Mouse (Mus musculus): ENCODE measurements around the gene Zdhhc6.

Zdhhc6 gene

DNA sequence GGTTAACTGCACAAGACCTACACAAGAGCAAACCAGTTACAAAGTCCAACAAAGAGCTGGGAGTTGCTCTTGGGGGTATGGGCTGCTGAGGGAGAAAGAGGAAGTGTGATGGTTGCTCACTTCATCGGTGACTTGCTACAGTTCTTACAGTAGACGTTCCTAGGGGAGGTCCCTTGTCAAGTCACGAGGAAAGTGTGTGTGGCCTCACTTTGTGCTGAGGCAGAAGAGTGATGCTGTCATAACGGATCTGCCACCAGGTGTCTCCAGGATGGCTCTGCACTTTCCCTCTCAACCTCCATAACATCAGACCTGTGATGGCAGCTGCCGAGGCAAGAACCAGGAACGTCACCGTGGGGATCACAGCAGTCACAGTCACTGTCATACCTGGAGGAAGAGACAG, 88.7 kb downstream of the Zdhhc6 start:
- DNase-seq (ENCODE audit: extremely low read depth, insufficient read length, low spot score) = no peak

DNA sequence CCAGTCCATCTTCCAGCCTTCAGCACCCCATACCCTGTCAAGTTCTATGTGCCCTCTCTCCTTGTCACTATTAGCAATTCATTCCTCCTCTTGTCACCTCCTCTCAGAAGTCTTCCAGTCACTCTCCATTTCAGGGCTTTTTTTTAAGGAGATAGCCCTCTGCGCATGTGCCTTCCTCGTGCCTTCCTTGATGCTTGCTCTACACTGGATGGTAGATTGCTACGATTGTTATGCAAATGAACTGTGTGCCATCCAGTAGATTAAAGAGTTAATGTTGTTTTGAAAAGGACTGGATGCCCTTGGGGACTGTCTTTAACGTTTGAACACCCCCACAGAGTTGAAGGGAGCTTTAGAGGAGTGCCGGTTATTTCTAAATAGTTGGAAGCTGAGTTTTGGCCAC, 89.2 kb downstream of the Zdhhc6 start:
- DNase-seq (ENCODE audit: extremely low read depth, insufficient read length, low spot score) = no peak

GRCm38 (mm10) chr19:55222268-55222667, 93.6 kb downstream of the Zdhhc6 start:
- DNase-seq (ENCODE audit: extremely low read depth, insufficient read length, low spot score) = no peak

All from 3134 (cell line).